Mouse (Mus musculus) kidney, adult 10 weeks (tissue): Measurements from ENCODE around the gene Olfr1025-ps1. TPM values are rescaled to one million over a fixed set of nuclear protein-coding genes. Genes with fewer than 3 reads are reported as not detected.

Experiments
- polyA plus RNA-seq: library from polyadenylated mRNA; stranded (reverse); fragments of 350-450 nt; fragmentation: Illumina TruSeq; extraction: RNeasy Lipid Tissue Mini Kit (QIAGEN cat#74804); gene quantifications from one replicate; pipeline ENCODE4 v1.2.3, GENCODE M21; 2014; ENCODE audit warnings: low read depth, low replicate concordance

Olfr1025-ps1 gene
- polyA plus RNA-seq: not detected

GRCm38 (mm10) chr2:85914893-85915292 lies at the start of gene Olfr1025-ps1:
TSS of gene Olfr1025-ps1 (plus strand) at chr2:85915193.

GRCm38 (mm10) chr2:85868294-85868693 lies 46.7 kb upstream of the Olfr1025-ps1 start, which contains the start of gene Olfr1022:
TSS of gene Olfr1022 (plus strand) at chr2:85868594.

GRCm38 (mm10) chr2:85885340-85885739 lies 29.7 kb upstream of the Olfr1025-ps1 start, which contains the start of gene Olfr1023:
TSS of gene Olfr1023 (plus strand) at chr2:85885640.

GRCm38 (mm10) chr2:85904952-85905351 lies 10.0 kb upstream of the Olfr1025-ps1 start, which contains the start of gene Olfr1024:
TSS of gene Olfr1024 (minus strand) at chr2:85905052.

GRCm38 (mm10) chr2:85921258-85921657 lies 6.3 kb downstream of the Olfr1025-ps1 start, which contains the start of gene Olfr1026:
TSS of gene Olfr1026 (plus strand) at chr2:85921558.

GRCm38 (mm10) chr2:85950137-85950536 lies 35.1 kb downstream of the Olfr1025-ps1 start, which contains the start of gene Olfr1028:
TSS of gene Olfr1028 (plus strand) at chr2:85950437.

Other genes with a start within 250 kb of the Olfr1025-ps1 start
- not detected for gene Olfr1006, start 236.4 kb upstream of the Olfr1025-ps1 start, polyA plus RNA-seq
- not detected for gene Olfr1008, start 225.8 kb upstream of the Olfr1025-ps1 start, polyA plus RNA-seq
- gene Olfr1009, start 199.8 kb upstream of the Olfr1025-ps1 start, polyA plus RNA-seq: not detected
- not detected for gene Olfr1012, start 152.4 kb upstream of the Olfr1025-ps1 start, polyA plus RNA-seq
- gene Olfr1013, start 148.1 kb upstream of the Olfr1025-ps1 start, polyA plus RNA-seq: not detected
- gene Olfr1014, start 142.5 kb upstream of the Olfr1025-ps1 start, polyA plus RNA-seq: not detected
- gene Olfr1015, start 133.2 kb upstream of the Olfr1025-ps1 start, polyA plus RNA-seq: not detected
- gene Olfr1016, start 112.6 kb upstream of the Olfr1025-ps1 start, polyA plus RNA-seq: not detected
- not detected for gene Olfr1018, start 96.7 kb upstream of the Olfr1025-ps1 start, polyA plus RNA-seq
- gene Olfr1019, start 69.7 kb upstream of the Olfr1025-ps1 start, polyA plus RNA-seq: not detected
- gene Olfr1020, start 68.2 kb upstream of the Olfr1025-ps1 start, polyA plus RNA-seq: not detected
- not detected for gene Olfr1022, start 46.6 kb upstream of the Olfr1025-ps1 start, polyA plus RNA-seq
- not detected for gene Olfr1023, start 29.6 kb upstream of the Olfr1025-ps1 start, polyA plus RNA-seq
- not detected for gene Olfr1024, start 10.1 kb upstream of the Olfr1025-ps1 start, polyA plus RNA-seq
- gene Olfr1026, start 6.4 kb downstream of the Olfr1025-ps1 start, polyA plus RNA-seq: not detected
- not detected for gene Olfr1028, start 35.2 kb downstream of the Olfr1025-ps1 start, polyA plus RNA-seq
- not detected for gene Olfr1029, start 58.7 kb downstream of the Olfr1025-ps1 start, polyA plus RNA-seq
- not detected for gene Olfr1030, start 64.1 kb downstream of the Olfr1025-ps1 start, polyA plus RNA-seq
- not detected for gene Olfr1031, start 75.1 kb downstream of the Olfr1025-ps1 start, polyA plus RNA-seq
- not detected for gene Olfr1032, start 90.3 kb downstream of the Olfr1025-ps1 start, polyA plus RNA-seq
- gene Olfr1033, start 105.4 kb downstream of the Olfr1025-ps1 start, polyA plus RNA-seq: 4.3 TPM
- gene Olfr1034, start 130.7 kb downstream of the Olfr1025-ps1 start, polyA plus RNA-seq: 0.69 TPM
- gene Olfr1036, start 158.8 kb downstream of the Olfr1025-ps1 start, polyA plus RNA-seq: not detected
- not detected for gene Olfr1037, start 172.2 kb downstream of the Olfr1025-ps1 start, polyA plus RNA-seq
- not detected for gene Olfr1039, start 220.7 kb downstream of the Olfr1025-ps1 start, polyA plus RNA-seq
- not detected for gene Olfr1040, start 231.5 kb downstream of the Olfr1025-ps1 start, polyA plus RNA-seq
- not detected for gene Olfr1042, start 246.6 kb downstream of the Olfr1025-ps1 start, polyA plus RNA-seq